Mouse (Mus musculus): ENCODE results near the gene Dcun1d2.
"Not testable (repeated sequence)": the region's sequence is repeated elsewhere in the genome, so short reads cannot be mapped to it uniquely, and the experiment has no call there.

Dcun1d2 gene

GRCm38 (mm10) chr8:13287692-13288623 lies at the start of gene Dcun1d2, which contains the start of gene Tmco3:
TSS of gene Dcun1d2 (minus strand) at chr8:13288131.
TSS of gene Tmco3 (plus strand) at chr8:13288190.
- in situ Hi-C loops (cut with MboI; ENCODE audit: low pct_unique_long_range_greater_than_20kb in 1 of 2, low sequenced_read_pairs in 2 of 2, unreplicated experiment in 1 of 2), result no loop called here

- in situ Hi-C loops (cut with MboI; ENCODE audit: low pct_unique_long_range_greater_than_20kb in 1 of 2, low sequenced_read_pairs in 2 of 2, unreplicated experiment in 1 of 2), result no loop called here
Measured at GRCm38 (mm10) chr8:13337678-13338077, 49.7 kb upstream of the Dcun1d2 start.

GRCm38 (mm10) chr8:13337245-13337644 lies 49.3 kb upstream of the Dcun1d2 start:
- in situ Hi-C loops (cut with MboI; ENCODE audit: low pct_unique_long_range_greater_than_20kb in 1 of 2, low sequenced_read_pairs in 2 of 2, unreplicated experiment in 1 of 2), result not testable (repeated sequence)

- in situ Hi-C loops (cut with MboI; ENCODE audit: low pct_unique_long_range_greater_than_20kb in 1 of 2, low sequenced_read_pairs in 2 of 2, unreplicated experiment in 1 of 2), result no loop called here
Measured at GRCm38 (mm10) chr8:13334671-13335070, 46.7 kb upstream of the Dcun1d2 start.

DNA sequence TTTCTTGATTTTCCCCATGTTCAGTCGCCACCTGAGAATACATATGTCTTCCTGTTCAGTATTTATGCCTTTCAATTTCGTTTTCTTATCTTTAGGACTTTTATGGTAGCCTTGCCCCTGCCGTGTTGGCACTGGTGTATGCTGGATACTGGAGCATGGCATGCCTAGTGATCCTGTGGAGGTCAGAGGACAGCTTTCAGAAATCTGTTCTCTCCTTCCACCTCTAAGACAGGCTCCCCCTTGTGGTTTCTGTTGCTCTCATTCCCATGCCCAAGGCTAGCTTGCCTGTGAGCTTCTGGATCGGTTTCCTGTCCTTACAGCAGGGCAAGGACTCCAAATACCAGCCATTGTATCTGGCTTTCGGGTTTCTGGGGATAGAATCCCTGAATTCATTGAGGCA lies 38.7 kb upstream of the Dcun1d2 start:
- in situ Hi-C loops (cut with MboI; ENCODE audit: low pct_unique_long_range_greater_than_20kb in 1 of 2, low sequenced_read_pairs in 2 of 2, unreplicated experiment in 1 of 2), result no loop called here

DNA sequence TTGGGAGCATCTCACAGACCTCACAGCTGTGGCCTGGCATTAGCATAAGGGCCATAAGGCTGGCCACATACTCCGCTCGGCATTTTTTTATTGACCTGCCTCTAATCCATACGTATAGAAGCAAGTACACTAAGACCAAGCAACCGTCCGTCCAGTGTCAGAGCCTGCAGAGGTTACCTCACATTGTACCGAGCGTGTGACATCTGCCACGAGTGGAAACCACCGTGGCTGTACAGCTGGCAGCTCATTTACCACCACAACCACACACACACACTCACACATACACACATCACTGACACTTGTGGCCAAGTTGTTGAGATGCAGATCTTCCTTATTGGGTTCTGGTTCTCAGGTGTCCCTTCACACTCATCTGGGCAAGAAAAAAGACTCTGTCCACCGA lies 28.7 kb upstream of the Dcun1d2 start:
- in situ Hi-C loops (cut with MboI; ENCODE audit: low pct_unique_long_range_greater_than_20kb in 1 of 2, low sequenced_read_pairs in 2 of 2, unreplicated experiment in 1 of 2), result no loop called here

DNA sequence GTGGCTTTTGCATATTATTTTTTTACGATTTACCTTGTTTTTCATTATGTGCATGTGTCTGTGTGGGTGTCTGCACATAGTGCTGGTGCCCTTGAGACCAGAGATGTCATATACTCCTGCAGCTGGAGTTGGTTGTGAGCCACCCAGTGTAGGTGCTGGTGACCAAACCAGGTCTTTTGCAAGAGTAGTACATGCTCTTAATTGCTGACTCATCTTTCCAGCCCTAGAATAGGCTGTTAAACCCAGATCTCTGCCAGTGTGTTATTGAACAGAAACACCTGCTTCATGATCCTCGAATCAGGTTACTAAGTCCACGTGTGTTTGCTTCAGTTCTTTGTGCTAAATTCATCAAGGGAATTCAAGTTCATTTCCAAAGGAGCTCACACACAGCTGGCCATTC lies 27.0 kb upstream of the Dcun1d2 start:
- in situ Hi-C loops (cut with MboI; ENCODE audit: low pct_unique_long_range_greater_than_20kb in 1 of 2, low sequenced_read_pairs in 2 of 2, unreplicated experiment in 1 of 2), result no loop called here

DNA sequence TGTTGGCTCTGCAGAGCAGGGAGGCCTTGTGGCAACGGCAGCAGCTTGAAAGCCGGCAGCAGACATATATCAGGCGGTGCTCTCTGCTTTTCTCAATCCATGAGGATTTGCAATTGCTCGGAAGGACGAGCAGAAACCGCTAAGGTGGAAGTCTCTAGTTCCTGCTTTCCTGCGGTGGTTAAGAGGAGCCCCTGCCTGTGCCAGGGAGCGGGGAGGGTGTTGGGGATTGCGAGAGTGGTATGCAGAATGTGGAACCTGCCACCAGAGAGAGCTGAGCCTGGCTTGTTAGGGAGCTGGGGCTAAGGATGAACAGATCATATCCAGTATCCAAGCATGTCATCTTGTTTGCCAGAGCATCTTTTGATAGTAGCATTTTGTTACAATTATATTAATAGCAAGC lies 19.0 kb upstream of the Dcun1d2 start:
- in situ Hi-C loops (cut with MboI; ENCODE audit: low pct_unique_long_range_greater_than_20kb in 1 of 2, low sequenced_read_pairs in 2 of 2, unreplicated experiment in 1 of 2), result no loop called here

DNA sequence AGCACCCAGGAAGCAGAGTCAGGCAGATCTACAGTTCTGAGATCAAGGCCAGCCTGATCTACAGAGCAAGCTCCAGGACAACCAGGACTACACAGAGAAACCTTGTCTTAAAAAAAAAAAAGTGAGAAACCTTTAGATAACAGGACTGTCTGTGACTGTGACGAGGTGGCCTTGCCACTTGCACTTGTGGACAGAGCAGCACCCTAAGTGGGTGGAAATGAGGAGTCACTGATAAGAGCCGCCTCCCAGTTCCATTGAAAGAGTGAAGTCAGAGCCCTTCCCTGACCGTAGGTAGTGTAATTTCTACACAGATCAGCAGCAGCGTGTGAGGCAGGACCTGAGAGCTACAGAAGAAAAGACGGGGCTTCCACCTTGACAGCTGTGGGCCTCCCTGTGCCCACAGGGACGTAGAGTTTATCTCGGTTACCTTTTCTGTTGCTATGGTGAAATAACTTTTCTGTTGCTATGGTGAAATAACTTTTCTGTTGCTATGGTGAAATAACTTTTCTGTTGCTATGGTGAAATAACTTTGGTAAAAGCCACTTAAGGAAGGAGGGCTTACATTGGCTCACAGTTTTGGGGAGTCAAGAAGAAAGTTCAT lies 18.5 kb upstream of the Dcun1d2 start:
- in situ Hi-C loops (cut with MboI; ENCODE audit: low pct_unique_long_range_greater_than_20kb in 1 of 2, low sequenced_read_pairs in 2 of 2, unreplicated experiment in 1 of 2), result no loop called here

DNA sequence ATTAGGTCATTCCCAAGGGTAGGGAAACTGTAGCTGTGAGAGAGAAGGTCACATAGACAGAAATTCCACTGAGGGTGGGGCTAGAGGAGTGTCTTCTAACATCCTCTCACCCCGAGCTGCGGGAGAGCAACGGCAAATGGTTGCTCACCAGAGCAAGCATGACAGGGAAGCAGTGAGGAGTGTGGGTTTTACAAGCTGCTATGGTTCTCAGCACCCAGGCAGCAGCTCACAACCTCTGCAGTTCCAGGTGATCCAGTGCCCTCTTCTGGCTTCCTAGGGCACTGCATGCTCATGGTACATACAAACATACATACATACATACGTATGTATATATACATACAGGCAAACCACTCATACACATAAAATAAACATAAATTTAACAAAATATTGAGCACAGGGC lies 18.0 kb upstream of the Dcun1d2 start:
- in situ Hi-C loops (cut with MboI; ENCODE audit: low pct_unique_long_range_greater_than_20kb in 1 of 2, low sequenced_read_pairs in 2 of 2, unreplicated experiment in 1 of 2), result no loop called here

DNA sequence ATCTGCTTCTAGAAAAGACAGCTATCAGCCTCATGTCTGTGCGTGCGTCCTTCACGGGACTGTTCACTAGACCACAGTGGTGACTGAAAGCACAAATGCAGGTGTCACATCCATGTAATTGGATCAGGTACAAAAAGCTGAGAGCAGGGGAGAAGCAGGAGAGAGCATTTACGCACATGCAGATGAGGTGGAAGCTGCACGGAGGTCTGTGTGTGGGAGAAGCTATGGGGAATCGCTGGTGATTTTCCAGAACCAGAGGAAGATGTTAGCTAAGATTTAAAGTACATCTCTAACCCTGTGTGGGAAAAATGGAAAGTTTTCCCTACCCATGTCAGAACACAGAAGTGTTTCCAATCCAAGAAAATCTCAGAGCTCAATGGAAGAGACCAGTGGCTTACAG lies 17.5 kb upstream of the Dcun1d2 start:
- in situ Hi-C loops (cut with MboI; ENCODE audit: low pct_unique_long_range_greater_than_20kb in 1 of 2, low sequenced_read_pairs in 2 of 2, unreplicated experiment in 1 of 2), result no loop called here

DNA sequence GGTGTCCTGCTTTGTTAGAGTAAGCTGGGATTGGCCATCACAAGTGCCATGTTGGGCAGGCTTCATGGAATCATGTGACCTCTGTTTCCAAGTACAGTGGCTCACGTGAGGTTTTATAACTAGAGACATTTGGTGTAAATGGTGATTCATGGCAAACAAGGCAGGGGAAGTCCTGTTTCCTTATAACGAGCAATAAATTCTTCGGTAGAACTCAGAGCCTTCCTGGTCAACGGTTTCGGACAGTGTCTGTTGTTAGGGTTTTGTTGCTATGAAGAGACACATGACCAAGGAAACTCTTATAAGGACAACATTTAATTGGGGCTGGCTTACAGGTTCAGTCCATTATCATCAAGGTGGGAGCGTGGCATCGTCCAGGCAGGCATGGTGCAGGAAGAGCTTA lies 13.1 kb upstream of the Dcun1d2 start:
- in situ Hi-C loops (cut with MboI; ENCODE audit: low pct_unique_long_range_greater_than_20kb in 1 of 2, low sequenced_read_pairs in 2 of 2, unreplicated experiment in 1 of 2), result no loop called here

DNA sequence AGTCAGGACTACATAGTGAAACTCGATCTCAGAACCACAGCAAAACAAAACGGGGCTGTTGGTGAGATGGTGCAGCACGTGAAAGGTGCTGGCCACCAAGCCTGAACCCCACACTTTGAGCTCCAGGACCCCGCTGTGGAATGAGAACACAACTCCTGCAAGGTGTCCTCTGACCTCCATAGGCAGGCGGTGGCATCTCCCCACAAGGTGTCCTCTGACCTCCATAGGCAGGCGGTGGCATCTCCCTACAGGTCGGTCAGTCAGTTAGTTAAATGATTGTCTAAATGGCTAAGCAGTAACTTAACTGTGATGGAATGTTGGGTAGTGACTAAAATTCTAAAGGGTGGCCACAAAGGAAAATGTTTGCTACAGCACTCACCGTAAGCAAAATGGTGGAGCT lies 11.6 kb upstream of the Dcun1d2 start:
- in situ Hi-C loops (cut with MboI; ENCODE audit: low pct_unique_long_range_greater_than_20kb in 1 of 2, low sequenced_read_pairs in 2 of 2, unreplicated experiment in 1 of 2), result no loop called here

- in situ Hi-C loops (cut with MboI; ENCODE audit: low pct_unique_long_range_greater_than_20kb in 1 of 2, low sequenced_read_pairs in 2 of 2, unreplicated experiment in 1 of 2), result no loop called here
Measured at GRCm38 (mm10) chr8:13293677-13294470, 5.9 kb upstream of the Dcun1d2 start.

DNA sequence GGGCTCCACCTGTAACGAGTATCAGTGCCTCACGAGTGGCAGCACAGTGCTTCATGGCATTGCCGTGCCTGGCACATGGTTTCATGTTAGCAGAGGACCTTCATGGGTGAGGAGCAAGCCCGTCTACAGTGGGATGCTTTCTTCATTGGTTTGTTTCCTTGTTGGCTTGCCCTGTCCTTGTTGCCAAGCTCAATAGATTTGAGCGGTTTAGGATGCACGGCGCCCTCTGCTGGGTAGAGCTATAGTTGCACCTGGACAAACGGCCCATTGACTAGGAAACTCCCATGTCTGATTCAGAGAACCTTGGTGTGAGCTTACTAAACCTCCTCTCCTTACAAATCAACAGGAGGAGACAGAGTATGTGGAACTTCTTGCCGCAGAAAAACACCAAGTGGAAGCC lies 4.4 kb upstream of the Dcun1d2 start:
- in situ Hi-C loops (cut with MboI; ENCODE audit: low pct_unique_long_range_greater_than_20kb in 1 of 2, low sequenced_read_pairs in 2 of 2, unreplicated experiment in 1 of 2), result no loop called here

DNA sequence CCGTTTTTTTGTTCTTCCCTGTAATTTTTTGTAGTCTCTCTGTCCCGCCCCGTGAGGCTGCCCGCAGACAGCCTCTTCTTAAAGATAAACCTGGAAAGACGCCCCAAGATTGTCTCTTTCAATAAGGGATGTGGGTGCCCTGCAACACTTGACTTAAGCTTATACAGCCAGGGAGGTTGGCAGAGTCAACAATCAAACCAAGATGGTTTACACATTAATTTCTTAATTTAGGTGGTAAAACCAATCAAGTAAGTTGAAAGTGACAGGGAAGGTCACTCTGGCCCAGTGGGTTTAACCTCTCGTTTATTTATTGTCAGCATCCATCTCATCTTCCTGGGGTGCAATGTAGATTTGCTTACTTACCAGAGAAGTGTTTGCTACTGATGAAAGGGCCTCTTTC lies 715 bp upstream of the Dcun1d2 start:
- in situ Hi-C loops (cut with MboI; ENCODE audit: low pct_unique_long_range_greater_than_20kb in 1 of 2, low sequenced_read_pairs in 2 of 2, unreplicated experiment in 1 of 2), result no loop called here

- in situ Hi-C loops (cut with MboI; ENCODE audit: low pct_unique_long_range_greater_than_20kb in 1 of 2, low sequenced_read_pairs in 2 of 2, unreplicated experiment in 1 of 2), result no loop called here
Measured at GRCm38 (mm10) chr8:13287304-13287691, 633 bp downstream of the Dcun1d2 start.

GRCm38 (mm10) chr8:13283200-13283599 lies 4.7 kb downstream of the Dcun1d2 start:
- in situ Hi-C loops (cut with MboI; ENCODE audit: low pct_unique_long_range_greater_than_20kb in 1 of 2, low sequenced_read_pairs in 2 of 2, unreplicated experiment in 1 of 2), result no loop called here

- in situ Hi-C loops (cut with MboI; ENCODE audit: low pct_unique_long_range_greater_than_20kb in 1 of 2, low sequenced_read_pairs in 2 of 2, unreplicated experiment in 1 of 2), result no loop called here
Measured at GRCm38 (mm10) chr8:13276941-13277447, 10.9 kb downstream of the Dcun1d2 start.
